Mouse (Mus musculus) CD4-positive, CD25-positive, alpha-beta regulatory T cell, adult 4 months (primary cell): ENCODE data around the gene Tbc1d22a. TPM values are rescaled to one million over a fixed set of nuclear protein-coding genes. Genes with fewer than 3 reads are reported as not detected.
"Not testable (repeated sequence)": the region's sequence is repeated elsewhere in the genome, so short reads cannot be mapped to it uniquely, and the experiment has no call there.

Experiments
- ATAC-seq: one replicate; pipeline ENCODE4 v1.8.0; 2017
- polyA plus RNA-seq, 2 experiments: library from polyadenylated mRNA; unstranded; fragments of 100-300 nt; shearing (Covaris generic); gene quantifications; one replicate each; pipeline ENCODE4 v1.2.1; 2017

Gene Tbc1d22a
- 10 to 100 TPM in 1 of 2 experiments, 1 to 10 TPM in 1; 8.4 to 16.2 TPM for polyA plus RNA-seq

DNA sequence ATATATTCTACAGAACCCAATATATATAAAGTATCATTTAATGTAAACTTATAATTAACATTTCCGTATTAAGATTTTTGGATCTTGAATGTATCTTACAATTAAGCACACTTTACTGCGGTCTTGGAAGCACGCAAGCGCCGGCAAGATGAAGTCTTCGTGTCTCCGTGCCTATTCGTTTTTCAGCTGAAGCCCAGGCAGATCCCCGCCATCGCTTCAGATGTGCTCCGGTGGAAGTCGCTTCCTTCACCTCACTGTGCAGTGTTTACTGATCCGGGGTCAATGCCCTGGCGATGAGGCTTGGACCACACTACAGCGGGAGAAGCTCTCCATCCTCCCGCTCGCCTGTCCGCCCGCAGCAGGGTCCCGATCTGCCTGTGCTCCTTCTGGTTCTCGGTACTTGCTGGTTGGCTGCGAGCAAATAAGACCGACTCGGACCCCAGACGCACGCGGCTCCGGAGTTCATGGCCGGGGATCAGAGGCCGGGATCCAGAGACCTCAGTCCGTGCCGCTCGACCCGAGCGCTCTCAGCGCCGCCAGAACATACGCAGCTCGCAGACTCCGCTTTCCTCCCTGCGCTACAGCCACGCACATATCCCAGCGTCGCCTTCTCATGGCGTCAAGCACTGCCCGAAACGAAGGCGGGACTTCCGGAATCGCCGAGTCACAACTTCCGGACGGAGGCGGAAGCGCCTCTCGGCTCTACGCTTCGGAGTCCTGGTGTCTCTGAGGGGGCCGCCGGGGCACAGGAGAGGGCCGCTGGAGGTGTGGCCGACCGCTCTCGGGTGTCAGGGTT, at the start of gene Tbc1d22a:
Gene Tbc1d22a, plus strand, starts transcription at position 707 of the 796 bp plus-strand sequence.
- ATAC-seq: peak; percentile 96

DNA sequence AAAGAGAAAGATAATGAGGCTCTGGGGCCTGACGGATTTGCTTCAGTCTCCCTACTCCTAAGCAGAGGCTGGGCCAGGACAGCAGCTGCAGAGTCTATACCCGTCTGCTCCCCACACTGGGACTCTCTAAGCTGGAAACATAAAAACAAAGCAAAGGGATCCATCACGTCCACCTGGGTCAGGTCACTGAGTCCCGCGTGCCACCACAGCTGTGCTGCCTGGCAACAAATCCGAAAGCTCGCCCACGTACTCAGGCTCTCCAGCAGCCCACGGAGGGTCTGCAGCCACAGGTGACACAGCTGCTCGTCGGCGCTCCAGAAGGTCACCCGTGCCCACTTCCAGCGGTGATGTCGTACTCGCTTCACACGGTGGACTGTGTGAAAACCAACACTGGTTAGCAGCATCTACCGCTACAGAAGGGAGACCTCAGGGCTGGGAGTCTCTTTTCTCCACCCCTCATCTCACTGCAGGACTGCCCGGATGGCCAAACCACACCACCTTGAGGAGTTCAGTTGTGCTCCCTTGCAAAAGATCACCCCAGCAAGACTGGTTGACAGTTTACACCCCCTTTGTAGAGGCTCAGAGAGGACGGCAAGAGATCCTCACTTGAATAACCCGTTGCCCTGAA, 49.4 kb upstream of the Tbc1d22a start:
- no peak for ATAC-seq

DNA sequence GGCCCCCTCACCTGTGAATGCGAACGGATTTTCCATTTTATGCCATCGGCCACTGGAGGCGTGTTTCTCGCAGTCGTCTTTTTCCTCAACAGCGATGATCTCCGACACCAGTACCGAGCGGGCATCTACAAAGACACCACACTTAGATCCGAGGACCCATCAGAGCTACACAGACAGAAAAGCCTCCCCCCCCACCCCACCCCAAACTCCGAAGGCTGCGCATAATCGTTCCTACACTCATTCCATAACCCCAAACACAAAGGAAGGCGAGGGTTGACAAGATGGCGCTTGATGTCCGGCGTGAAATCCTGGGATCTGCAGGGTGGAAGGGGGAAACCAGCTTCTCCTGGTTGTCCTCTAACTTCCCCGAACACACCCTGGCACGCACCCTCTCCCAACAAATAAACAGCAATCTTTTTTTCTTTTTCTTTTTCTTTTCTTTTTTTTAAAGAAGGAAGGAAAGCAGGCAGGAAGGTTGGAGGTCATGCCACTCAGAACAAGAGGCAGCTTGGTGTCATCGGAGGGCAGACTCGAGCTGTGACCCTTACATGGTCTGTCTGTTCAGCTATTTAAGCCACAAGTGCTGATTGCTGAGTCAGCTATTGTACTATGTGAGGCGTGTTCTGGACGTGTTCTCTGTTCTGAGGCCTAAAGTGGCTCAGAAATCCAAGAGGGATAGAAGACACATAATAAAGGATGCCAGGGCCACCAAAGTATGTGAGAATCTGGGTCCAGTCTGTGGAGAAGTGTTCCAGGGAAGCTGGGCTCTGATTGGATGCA, 48.3 kb upstream of the Tbc1d22a start:
- no peak for ATAC-seq

DNA sequence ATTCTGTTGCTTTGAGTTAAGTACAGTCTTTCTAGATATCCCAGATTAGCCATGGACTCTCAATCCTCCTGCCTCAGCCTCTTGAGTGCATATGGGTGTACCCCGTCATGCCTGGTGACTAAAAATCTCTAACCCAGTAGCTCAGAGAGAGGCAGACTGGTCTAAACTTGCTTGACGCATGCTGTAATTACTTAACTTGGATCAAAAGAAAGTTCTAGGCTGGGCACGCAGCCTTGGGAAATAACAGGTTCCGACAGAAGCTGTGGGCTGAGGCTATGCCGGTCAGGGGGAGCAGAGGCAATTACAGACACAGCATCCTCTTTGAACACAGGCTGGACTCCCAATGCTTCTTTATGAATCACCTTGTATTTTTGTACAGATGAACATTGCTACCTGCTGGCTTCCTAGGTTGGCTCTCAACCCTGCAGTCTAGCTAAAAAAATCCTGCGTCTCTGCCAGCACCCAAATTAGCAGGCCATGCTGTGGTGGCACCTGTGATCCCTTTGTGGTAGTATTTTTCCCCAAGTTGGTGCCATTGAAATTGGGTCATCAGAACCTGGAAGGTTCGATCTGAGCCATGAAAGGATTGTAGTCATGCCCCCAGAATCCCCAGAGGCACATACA, 47.1 kb upstream of the Tbc1d22a start:
- ATAC-seq: no peak

DNA sequence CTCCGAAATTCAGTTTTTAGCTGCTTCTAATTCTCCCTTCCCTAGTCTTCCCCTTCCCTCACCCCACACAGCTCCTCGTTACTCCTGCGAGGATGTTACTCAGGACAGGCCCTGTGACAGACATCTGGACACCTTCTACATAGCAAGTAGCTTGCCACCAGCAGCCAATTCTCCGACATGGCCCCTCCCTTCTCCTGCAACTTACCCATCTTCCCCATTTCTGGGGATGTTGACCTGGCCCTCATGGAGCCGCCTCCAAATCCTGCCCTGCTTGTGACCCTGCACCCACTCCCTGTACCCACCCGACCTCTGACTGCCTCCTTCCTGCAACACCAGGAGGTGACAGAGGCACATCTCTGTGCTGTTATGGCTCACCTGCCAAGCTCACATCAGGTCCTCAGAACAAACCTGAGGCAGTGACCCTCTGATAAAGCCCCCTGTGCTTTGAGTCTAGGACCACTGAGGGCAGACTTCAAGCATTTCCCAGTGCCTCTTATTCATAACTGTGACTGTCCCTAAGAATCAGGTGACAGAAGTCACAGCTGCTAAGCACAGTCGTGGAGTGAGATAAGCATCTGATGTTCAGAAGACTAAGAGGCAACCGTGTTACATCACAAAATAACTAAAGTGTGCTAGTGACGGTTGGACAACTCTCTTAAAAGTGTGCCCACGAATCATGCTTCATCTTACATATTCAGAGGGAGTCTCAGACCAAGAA, 46.3 kb upstream of the Tbc1d22a start:
- peak; percentile 80 for ATAC-seq

DNA sequence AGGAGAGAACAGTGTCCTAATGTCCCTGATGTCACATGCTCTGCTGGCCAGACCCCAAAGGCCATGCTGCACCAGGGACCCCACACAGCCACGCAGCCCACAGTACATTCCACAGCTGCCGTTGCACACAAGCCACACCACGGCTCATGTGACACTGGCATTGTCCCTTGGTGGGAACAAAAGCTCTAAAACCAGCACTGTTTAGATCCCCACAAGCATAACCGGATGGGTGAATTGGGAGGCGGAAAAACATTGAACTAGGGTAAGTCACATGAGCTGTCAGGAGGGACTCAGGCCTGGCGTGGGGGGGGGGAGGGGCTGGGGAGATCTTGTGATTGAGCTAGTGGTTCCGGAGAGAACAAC, 45.8 kb upstream of the Tbc1d22a start:
- ATAC-seq: peak; percentile 43

DNA sequence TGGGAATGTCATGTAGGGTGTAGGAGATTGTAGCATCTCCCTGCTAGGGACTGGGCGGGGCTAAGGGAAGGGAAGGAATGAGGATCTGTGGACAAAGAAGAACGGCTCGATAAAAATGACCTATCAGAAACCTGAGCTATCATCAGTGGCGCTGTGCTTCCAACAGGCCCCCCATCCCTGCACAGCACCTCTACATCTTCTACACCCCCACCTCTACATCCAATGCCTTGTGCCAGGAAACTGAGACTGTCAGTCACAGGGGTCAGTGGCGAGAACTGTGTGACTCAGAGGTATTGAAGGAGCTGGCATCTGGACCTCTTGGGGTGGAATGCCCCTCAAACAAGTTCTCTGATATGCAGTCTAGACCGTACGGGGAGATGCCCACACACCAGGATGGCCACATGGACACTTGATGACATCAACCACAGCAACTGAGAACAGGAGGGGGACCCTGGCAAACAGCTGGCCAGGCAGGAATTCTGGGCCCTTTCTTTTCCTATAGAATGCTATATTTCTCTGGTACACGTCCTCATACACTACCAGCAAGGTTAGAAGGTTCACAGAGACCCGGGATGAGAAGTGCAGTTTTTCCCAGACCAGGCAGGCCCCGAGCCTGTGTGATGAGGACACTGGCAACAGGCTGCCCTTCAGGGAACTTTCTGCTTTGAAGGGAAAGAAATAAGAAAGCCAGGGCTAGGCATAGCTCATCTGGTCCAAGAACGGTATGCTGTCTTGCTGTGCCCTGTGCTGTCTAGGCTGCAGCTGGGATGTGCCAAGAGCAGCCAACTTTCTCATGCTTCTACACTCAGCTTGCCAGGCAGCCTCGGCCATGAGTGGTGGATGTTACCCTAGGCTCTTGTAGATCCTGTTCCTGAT, 45.1 kb upstream of the Tbc1d22a start:
- ATAC-seq: no peak

DNA sequence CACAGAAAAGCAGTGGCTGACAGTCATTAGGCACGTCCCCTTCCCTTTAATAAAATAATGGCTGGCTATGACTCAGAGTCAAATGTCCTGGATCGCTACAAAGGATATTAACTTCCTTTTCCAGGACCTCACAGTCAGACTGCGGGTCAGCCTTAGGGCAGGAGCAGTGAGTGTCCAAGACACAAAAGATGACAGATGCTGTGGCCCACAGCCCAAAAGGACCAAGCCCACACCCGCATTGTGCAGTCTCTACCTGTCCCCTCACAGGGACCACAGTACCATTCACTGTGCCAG, 44.5 kb upstream of the Tbc1d22a start:
- ATAC-seq: no peak

DNA sequence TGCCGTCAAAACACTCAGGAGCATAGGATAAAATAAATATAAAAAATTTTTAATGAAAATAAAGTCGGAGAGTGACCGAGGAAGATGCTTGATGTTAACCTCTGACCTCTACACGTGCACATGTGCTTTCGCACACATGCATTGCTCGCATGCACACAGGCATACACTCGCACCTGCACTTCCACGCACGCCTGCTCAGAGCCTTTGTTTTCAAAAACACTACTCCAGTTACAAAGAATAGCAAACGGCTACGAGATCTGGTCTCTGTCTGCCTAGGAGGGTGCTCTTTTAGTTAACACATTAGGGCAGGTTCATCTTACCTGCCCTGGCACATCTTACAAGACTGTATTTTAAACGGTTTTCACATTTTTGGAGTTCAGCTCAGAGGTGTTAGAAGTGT, 42.9 kb upstream of the Tbc1d22a start:
- ATAC-seq: no peak

DNA sequence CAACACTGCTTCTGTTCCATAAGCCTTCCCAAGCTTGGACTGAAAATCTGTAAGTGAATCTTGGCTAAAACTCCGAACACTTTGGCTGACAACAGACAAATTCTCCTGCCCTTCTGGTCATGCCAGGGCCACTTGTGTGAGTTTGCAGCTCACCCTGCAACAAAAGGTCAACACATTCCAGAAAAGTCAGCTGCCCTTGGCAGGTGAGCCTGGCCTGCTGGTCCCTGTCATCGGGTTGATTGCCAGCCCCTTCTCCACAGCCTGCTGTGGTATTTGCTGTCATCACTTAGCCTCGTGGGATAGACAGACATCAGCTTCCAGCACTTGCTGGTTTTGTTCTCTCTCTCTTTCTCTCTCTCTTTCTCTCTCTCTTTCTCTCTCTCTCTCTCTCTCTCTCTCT, 42.1 kb upstream of the Tbc1d22a start:
- no peak for ATAC-seq

DNA sequence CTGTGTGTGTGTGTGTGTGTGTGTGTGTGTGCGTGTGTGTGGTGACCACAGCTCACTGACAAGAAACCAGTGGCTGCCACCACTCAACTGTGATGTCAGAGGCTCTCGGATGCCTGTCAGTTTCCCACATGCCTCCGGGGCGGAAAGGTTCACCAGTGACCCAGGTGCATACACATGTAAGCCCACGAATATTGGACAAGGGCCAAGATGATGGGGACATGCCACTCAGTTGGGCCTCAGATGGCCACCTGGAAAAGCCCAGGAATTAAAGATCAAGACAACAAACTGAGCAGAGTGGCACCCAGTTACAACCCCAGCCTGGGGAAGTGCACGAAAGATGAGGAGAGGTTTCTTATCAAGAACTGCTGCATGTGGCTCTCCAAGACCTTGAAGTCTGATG, 41.7 kb upstream of the Tbc1d22a start:
- ATAC-seq: no peak

DNA sequence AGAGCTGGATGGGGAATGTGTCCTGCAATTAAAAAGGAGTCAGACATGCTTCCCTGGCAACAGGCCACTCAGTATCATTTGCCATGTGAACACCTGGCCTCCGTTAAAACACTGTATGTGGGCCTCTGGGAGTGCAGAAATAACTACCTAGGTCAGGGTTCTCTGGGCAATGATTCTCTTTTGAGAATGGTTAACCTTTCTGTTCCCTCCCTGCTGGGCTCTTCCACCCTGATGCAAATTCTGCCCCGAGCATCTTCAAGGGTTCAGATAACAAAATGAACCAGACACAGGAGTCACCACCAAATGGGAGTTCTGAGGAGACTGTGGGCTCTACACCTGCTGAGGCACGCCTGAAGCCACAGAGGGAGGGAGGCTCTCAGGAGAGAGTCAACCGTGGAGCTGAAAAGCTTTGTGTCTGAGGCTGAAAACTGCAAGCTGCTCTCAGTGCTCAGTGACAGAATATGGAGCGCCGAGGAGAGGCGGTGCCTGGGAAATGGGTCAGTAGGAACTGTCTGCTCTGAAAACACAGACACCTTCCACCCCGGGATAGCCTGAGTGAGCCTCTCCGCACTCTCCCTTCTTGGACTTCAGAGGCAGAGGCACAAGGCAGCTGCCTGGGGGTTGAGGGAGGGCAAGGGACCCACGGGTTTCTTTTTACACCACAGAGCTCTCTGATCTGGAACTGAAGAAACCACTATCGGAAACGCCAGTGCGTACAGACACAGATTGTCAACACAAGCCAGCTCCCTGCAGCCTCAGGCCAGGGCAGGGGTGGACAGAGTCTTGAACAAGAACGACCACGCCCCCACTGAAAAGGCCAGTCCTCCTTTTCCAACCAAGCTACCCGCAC, 40.9 kb upstream of the Tbc1d22a start:
- ATAC-seq: peak; percentile 64

DNA sequence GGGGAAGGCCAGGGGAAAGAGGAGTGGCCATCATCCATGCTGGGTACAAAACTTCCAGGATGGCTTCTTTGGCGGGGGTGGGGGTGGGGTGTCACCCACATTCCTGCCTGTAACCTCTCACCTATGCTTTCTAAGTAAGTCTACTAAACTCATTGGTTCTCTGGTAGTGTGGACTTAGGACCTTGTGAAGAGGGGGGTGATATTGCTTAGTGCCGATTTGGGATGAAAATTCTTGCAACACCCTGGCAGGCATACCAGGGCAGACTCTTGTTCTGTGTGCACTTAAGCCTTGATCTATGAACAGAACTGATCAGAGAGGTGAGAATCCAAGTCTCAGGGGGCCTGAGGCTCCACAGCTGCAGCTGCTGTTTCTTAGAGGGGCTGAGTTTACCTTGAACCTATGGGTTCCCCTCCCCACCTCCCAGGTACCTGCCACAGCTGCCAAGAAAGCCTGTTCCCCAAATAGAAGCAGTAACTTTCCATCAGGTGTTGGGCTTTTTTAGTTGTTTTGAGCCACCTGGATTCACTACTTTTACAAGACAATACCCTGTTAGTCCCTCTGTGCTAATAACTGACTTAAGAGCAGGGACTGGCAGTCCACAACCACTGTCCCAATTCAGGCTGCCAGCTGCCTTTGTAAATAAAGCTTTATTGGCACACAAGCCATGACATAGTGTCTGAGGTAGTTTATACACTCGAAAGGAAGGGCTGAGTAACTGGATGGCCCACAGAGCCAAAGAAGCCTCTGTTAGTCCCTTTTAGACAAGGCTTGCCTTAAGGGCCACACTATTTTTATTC, 38.8 kb upstream of the Tbc1d22a start:
- no peak for ATAC-seq

DNA sequence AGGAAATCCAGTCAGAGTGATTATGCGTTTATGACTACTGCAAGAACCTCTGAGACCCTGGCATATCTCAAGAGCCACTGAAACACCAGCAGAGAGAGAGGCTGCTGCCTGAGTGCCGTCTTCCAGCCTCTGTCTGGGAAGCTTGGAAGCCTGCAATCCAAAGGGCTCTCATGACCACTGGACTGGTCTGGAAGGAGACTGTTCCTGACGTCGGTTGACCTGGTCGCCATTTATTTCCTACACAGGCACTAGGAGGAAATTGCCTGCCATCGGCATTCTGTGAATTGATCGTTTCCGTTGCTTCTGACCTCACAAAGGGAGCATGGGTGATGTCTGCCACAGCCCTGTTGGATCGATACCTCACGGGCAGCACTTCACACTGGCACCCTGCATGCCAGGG, 38.1 kb upstream of the Tbc1d22a start:
- no peak for ATAC-seq

DNA sequence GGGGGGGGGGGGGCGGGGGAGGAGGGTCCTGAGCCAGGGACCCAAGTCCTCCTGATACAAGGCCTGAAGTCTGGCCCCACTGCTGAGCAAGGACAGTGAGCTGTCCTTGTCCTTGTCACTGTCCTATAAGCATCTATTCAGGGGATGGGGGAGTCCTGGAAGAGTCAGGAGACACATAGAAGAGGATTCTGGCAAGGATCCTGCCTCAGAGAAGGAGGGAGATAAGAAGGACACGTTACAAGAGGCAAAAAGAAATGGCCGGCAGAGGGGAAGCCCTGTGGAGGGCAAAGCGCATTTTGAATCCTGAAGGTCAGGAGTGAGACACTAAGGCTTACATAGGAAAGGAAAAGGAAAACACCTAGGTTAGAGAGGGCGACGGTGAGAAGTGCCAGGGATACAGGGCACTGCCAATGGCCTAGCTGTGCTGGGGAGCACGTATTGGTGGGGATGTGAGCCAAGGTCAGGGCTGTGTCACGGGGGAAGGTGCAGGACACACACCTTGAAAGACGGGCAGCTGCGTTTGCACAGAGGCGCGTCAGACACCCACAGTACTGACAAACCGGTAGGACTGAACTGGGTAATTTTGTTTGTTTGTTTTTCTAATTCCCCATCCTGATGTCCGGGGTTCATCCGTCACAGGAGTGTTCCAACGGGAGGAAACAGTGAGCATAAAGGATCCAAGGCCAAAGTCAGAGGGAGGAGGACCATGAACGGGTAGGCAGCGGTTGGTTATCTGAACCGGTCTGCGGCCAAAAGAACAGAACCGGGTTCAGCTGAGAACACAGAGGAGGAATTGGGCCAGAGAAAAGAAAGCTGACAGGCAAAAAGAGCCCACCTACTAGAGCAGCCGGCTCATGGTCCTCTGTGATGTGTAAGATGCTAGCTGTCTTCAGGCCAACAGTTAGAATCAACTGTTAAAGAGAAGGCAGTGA, 37.2 kb upstream of the Tbc1d22a start:
- no peak for ATAC-seq

DNA sequence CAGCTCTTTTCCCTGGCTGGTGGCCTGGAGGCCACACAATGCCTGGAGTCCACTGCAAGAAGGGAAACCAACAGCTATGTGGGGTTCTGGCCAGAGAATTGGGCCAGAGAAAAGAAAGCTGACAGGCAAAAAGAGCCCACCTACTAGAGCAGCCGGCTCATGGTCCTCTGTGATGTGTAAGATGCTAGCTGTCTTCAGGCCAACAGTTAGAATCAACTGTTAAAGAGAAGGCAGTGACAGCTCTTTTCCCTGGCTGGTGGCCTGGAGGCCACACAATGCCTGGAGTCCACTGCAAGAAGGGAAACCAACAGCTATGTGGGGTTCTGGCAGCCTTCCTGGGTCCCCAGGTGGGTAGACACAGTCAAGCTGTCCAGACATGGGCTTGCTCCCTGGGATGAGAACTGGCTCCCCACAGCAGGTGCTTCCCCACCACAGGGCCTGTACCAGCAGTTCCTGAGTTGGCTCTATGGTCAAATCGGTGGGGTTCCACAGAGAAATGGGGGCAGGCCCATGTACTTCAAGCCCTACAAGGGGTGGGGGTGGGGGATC, 36.5 kb upstream of the Tbc1d22a start:
- not testable (repeated sequence) for ATAC-seq

DNA sequence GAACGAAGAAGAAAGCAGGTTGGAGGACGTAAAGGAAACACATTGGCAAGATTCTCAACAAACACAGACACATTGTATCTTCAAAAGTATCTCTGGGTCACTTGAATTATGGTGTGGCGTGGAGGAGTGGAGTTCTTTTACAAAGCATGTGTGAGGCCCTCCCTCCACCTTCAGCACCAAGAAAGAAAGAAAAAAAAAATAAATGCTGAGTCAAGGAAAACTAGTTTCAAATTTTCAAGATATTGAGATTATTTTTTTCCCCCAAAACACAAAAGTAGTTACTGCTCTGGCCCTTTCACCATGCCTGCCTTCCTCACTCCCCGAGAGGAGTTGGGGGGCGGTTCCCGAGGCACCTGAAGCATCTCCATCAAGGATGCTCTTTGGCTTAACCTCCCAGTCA, 35.7 kb upstream of the Tbc1d22a start:
- no peak for ATAC-seq

DNA sequence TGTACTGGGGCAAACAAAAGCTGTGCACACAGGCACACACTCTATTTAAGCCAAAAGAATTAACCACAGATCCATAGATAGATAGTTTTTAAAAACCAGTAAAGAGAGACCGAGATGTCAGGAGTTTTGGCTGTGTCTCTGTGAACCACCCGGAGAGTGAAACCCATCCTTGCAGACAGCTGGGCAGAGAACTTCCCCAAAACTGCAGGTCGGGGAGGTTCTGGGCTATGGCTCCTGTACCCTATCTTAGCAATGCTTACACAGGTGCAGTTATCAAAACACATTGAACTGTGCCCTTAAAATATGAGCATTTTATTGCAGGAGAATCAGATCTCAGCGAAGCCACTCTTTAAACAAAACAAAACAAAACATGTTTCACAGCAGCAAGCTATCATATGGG, 33.8 kb upstream of the Tbc1d22a start:
- ATAC-seq: no peak
